Mouse (Mus musculus) stomach, embryonic 16.5 days (tissue): ENCODE measurements around the gene Ano5. TPM values are rescaled to one million over a fixed set of nuclear protein-coding genes. Genes with fewer than 3 reads are reported as not detected.

Experiments used
- ATAC-seq: fragments of 200-750 bp; cut with Nextera tagmentation; 2 replicates; pipeline ENCODE4 v1.8.0; 2017; ENCODE audit warnings: moderate number of reproducible peaks, moderate TSS enrichment; ENCODE audit not compliant: insufficient read depth, low FRiP score
- H3K27ac ChIP-seq: fragments of 300-500 bp; sonication (generic); 2 replicates; pipeline ENCODE4 v1.5.1; 2014; ENCODE audit warnings: low read length
- H3K27me3 ChIP-seq: fragments of 300-500 bp; sonication (generic); 2 replicates; pipeline ENCODE4 v1.6.1; 2014; ENCODE audit warnings: low read length, control low read depth, mixed read lengths; ENCODE audit not compliant: control insufficient read depth, insufficient read depth
- H3K36me3 ChIP-seq: fragments of 300-500 bp; sonication (generic); 2 replicates; pipeline ENCODE4 v1.6.1; 2014; ENCODE audit warnings: low read length; ENCODE audit not compliant: control insufficient read depth, insufficient read depth
- H3K4me1 ChIP-seq: fragments of 300-500 bp; sonication (generic); 2 replicates; pipeline ENCODE4 v1.6.1; 2014; ENCODE audit warnings: low read length, control low read depth, mixed read lengths; ENCODE audit not compliant: control insufficient read depth, insufficient read depth
- H3K4me2 ChIP-seq: fragments of 300-500 bp; sonication (generic); 2 replicates; pipeline ENCODE4 v1.6.1; 2014; ENCODE audit warnings: low read depth, low read length, mixed read lengths
- H3K4me3 ChIP-seq: fragments of 300-500 bp; sonication (generic); replicated peaks from 2 replicates; pipeline ENCODE4 v1.5.1; 2014; ENCODE audit warnings: mild to moderate bottlenecking, low read length
- H3K9ac ChIP-seq: fragments of 300-500 bp; sonication (generic); 2 replicates; pipeline ENCODE4 v1.6.1; 2014; ENCODE audit warnings: low read length
- H3K9me3 ChIP-seq: fragments of 300-500 bp; sonication (generic); replicated peaks from 2 replicates; pipeline ENCODE4 v1.6.1; 2016; ENCODE audit warnings: low read length, control low read depth; ENCODE audit not compliant: control insufficient read depth
- WGBS: fragments of 180-500 bp; shearing (Covaris S2); extraction: QIAGEN DNeasy Blood & Tissue Kit; methylation state at CpG from one replicate; pipeline ENCODE4 v1.1.7; 2014; 5-methylcytosine and 5-hydroxymethylcytosine counted together
- polyA plus RNA-seq: library from polyadenylated mRNA; unstranded; fragments of >200 nt; fragmentation: Nextera tagmentation; extraction: Ambion mirVana; gene quantifications from 2 replicates; pipeline ENCODE4 v1.2.1, GENCODE M21; 2015

Gene Ano5
- polyA plus RNA-seq = 0.22 and 0.27 TPM in 2 replicates

DNA sequence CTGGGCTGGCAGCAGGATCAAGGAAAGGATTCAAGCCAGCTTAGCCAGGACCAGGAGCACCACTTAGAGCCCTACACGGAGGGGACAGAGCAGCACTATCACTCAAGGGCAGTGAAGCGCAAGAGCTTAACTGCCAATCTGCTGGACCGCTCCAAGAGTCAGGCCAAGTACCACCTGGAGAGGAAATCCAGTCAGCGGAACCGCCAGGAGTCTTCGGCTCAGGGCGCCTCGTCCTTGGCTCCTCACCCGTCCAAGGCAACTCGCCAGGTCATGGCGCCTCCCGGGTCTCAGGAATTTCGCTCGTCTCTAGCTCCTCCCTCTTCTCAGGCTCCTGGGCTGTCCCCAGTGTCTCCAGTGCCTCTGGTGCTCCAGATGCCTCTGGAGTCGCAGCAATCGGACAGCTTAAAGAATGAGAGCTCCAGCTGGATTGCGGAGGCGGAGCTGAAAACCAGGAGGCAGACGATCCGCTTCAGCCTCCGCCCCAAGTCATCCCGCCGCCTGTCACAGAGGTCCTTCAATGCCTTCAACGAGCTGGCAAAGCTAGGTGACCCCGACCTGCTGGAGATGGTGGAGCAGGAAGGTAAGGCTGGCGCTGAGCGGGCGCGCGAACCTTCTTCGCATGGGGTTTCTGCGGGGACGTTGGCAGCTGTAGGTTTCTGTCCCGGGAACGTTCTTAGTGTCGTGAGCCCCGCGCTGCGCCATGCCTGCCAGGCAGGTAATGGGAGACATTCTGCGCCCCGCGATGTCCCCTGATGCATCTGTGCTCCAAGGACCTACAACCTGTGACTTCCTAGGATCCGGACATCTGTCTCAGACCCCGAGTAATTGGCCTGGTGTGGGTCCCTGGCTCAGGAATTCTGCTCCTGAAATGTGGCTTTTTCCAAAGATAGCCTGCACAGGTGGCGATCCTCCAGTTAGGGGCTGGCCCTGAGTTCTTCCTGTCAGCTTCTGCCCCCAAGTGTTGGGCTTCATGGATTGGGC lies at the start of gene Ano5:
Gene Ano5 (plus strand): TSS at position 359 of the 981 bp plus-strand sequence.
- Histone ChIP-seq H3K27ac (no peak within 1 kb of the TSS), H3K4me2 (peak within 1 kb of the TSS; percentile 70), H3K36me3 (no peaks in the 10 kb centered on the region), H3K4me3 (peak within 1 kb of the TSS; percentile 47), H3K9ac (peak within 1 kb of the TSS; percentile 28), H3K9me3 (no peaks in the 10 kb centered on the region), H3K27me3 (no peaks in the 10 kb centered on the region), H3K4me1 (no peaks in the 10 kb centered on the region)
- 2% methylated on average over 45 of the region's 45 CpGs for WGBS
- ATAC-seq = peak; percentile 82

DNA sequence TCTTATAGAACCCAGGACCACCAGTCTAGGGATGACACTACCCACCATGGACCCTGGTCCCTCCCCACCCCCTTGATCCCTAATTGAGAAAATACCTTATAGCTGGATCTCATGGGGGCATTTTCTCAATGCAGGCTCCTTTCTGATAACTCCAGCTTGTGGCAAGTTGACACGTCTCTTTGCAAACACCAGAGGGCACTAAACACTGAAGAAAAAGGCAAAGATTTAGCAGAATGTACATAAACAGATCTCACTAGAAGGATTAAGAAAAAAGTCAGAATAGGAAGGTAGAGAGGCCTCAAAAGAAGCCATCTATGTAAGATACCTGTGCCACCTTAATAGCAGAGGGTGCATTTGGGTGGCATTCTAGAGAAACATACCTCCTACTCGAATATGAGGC lies 11.4 kb upstream of the Ano5 start:
- ATAC-seq = no peak
- Histone ChIP-seq H3K9ac (no peak overlapping the region), H3K36me3 (no peaks in the 10 kb centered on the region), H3K9me3 (no peaks in the 10 kb centered on the region), H3K27ac (no peak overlapping the region), H3K27me3 (no peaks in the 10 kb centered on the region), H3K4me3 (no peak overlapping the region), H3K4me1 (no peaks in the 10 kb centered on the region), H3K4me2 (no peak overlapping the region)
- 34% methylated on average over 2 of the region's 2 CpGs for WGBS

DNA sequence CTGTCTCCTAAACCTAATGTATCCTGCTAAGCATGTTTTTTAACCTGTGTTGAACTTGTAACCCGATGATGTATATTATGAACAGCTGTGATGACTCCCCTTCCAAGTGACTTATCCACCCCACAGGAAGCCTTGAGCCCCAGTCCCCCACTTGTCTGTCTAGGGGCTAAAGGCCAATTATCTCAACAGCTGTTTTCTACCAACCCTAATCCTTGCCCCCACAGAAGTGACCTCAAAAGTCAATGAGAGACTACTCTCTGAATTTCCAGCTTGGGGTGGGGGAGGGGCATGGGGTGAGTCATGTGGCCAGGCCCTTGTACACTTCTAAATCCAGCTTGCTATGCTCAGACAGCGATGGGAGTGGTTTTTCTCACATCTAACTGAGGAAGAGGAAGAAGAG lies 6.9 kb upstream of the Ano5 start:
- Histone ChIP-seq H3K27ac (no peak overlapping the region), H3K4me3 (no peak overlapping the region), H3K27me3 (no peaks in the 10 kb centered on the region), H3K9me3 (no peaks in the 10 kb centered on the region), H3K4me1 (no peaks in the 10 kb centered on the region), H3K4me2 (no peak overlapping the region), H3K9ac (no peak overlapping the region), H3K36me3 (no peaks in the 10 kb centered on the region)
- ATAC-seq = peak; percentile 25; the same call in 1 of the 2 replicates
- WGBS = 24% methylated on average over 2 of the region's 2 CpGs

DNA sequence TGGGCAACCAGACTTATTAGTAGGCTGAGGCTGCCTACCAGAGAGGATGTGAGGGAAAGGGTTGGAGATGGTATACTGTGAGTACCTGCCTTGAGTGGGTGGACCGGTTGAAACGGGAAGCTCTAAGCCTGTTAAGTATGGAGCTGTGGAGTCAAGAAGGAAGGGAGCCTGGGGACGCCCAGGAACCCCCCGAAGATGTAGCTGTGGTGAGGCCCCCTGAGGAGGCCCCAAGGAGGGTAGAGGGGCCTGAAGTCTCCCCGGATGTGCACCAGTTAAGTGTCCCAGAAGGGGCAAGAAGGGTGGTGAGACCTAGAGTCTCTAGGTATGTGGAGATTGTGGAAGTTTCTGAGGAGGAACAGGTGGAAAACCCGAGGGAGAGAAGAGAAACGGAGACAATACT lies 682 bp upstream of the Ano5 start:
- no peak overlapping the region for H3K27ac ChIP-seq
- H3K36me3 ChIP-seq = no peaks in the 10 kb centered on the region
- no peak overlapping the region for H3K4me3 ChIP-seq
- ATAC-seq = no peak
- peak overlapping the region; percentile 70; the same call in 1 of the 2 replicates for H3K4me2 ChIP-seq
- no peaks in the 10 kb centered on the region for H3K4me1 ChIP-seq
- no peaks in the 10 kb centered on the region for H3K9me3 ChIP-seq
- 68% methylated on average over 7 of the region's 7 CpGs for WGBS
- H3K27me3 ChIP-seq = no peaks in the 10 kb centered on the region
- no peak overlapping the region for H3K9ac ChIP-seq

DNA sequence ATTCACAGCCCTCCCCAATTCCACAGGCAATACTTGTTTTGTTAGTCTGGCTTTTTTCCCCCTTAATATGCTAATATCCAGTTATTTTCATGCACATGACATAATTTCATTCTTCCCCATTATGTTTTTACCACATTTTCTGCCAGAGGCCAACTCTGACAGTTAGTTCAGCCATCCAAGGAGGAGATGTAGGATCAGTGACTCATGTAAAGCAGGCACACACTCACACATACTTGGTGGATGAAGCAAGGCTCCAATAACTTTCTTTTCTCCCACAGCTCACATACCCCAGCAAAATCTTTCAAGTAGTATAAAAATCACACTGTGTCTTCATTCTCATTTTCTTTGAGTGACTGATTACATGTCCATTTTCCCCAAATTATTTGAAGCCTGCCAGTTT lies 28.5 kb downstream of the Ano5 start:
- Histone ChIP-seq H3K4me2 (no peak overlapping the region), H3K27ac (no peak overlapping the region), H3K9ac (no peak overlapping the region), H3K9me3 (no peaks in the 10 kb centered on the region), H3K36me3 (no peaks in the 10 kb centered on the region), H3K4me1 (no peaks in the 10 kb centered on the region), H3K4me3 (no peak overlapping the region), H3K27me3 (no peaks in the 10 kb centered on the region)
- no peak for ATAC-seq

DNA sequence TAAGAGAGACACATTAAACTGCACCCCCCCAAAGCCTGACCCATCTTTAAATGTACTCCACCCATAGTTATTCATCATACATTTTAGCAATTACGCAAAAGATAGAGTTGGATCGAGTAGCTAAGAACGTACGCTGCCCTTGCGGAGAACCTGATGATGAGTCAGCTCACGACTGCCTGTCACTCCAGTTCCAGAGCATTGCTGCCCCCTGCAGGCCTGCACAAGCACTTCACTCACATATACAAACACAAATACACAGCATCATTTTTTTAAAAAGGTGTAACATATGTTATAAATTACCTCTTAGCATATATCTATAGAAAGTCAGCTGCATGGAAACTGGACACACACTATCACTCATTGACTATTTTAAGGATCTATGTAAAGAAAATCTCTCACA lies 29.9 kb downstream of the Ano5 start:
- Histone ChIP-seq H3K36me3 (no peaks in the 10 kb centered on the region), H3K27me3 (no peaks in the 10 kb centered on the region), H3K4me3 (no peak overlapping the region), H3K9ac (no peak overlapping the region), H3K4me2 (no peak overlapping the region), H3K4me1 (no peaks in the 10 kb centered on the region), H3K9me3 (no peaks in the 10 kb centered on the region), H3K27ac (no peak overlapping the region)
- 55% methylated on average over 6 of the region's 6 CpGs for WGBS
- ATAC-seq = no peak

DNA sequence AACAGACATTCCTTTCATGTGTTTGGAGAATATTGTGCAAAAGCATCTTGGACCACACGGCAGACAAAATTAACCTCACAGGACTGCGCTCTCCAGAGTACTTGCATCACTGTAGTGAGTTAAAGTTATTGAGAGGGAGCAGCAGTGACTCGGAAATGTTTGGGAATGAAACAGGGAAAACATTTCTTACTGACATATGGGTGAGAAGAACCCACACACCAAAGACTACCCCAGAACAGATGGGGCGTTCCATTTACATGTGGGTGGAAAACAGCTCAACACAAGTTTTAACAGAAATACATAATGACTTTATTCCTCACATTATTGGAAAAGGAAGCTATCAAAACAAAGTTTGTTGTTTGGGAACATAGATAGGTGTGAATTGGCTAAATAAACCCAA lies 89.2 kb downstream of the Ano5 start:
- Histone ChIP-seq H3K9me3 (no peaks in the 10 kb centered on the region), H3K9ac (no peak overlapping the region), H3K4me2 (no peak overlapping the region), H3K4me1 (no peaks in the 10 kb centered on the region), H3K36me3 (no peaks in the 10 kb centered on the region), H3K4me3 (no peak overlapping the region), H3K27me3 (no peaks in the 10 kb centered on the region), H3K27ac (no peak overlapping the region)
- 80% methylated on average over 4 of the region's 4 CpGs for WGBS
- ATAC-seq = no peak

DNA sequence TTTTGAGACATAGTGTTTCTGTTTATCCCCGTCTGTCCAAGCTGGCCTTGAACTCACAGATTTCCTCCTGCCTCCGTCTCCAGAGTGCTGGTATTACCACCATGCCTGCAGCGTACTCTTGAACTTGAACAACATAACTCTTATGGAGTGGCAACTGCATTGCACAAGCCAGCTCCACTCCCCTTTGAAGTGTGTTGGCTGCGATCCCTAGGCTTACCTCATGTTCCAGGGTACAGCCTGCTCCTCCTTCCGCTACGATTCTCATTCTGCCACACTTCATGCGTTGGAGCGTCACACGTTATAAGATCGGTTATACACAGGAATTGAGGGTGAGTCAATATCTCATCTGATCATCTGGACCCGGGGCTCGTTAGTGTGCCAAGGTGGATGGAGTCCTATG lies 92.9 kb downstream of the Ano5 start:
- no peak overlapping the region for H3K4me3 ChIP-seq
- no peak for ATAC-seq
- 84% methylated on average over 12 of the region's 12 CpGs for WGBS

DNA sequence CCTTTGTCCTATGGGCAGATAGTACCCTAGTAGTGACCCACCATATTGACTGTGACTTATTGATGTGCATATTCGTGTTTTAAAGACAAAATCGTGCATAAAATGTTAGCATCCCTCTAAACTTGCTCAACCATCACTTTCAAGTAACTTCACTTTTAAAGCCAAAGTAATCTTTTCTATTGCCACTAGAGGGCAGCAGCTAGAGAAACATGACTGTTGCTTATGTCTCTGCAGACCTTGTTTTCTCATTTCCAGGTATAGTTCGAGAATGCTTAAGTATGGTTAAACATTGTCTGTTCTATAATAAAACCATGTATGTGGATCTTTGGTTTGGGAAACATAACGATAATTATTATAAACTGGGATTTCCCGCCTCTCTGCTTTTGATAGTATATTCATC lies 103.6 kb downstream of the Ano5 start:
- Histone ChIP-seq H3K36me3 (no peaks in the 10 kb centered on the region), H3K27ac (no peak overlapping the region), H3K9ac (no peak overlapping the region), H3K4me2 (no peak overlapping the region), H3K4me3 (no peak overlapping the region), H3K4me1 (no peaks in the 10 kb centered on the region), H3K9me3 (no peaks in the 10 kb centered on the region), H3K27me3 (no peaks in the 10 kb centered on the region)
- WGBS = 35% methylated on average over 5 of the region's 5 CpGs
- no peak for ATAC-seq

More for the DNA sequence above, 92.9 kb downstream of the Ano5 start:
- Histone ChIP-seq H3K4me1 (no peaks in the 10 kb centered on the region), H3K36me3 (no peaks in the 10 kb centered on the region), H3K9ac (no peak overlapping the region), H3K27ac (no peak overlapping the region), H3K9me3 (no peaks in the 10 kb centered on the region), H3K4me2 (no peak overlapping the region), H3K27me3 (no peaks in the 10 kb centered on the region)
